Mouse (Mus musculus) midbrain, embryonic 15.5 days (tissue): ENCODE measurements at regions not wholly inside any gene's neighbourhood (a gene's known extent, or its start where the extent isn't known, plus 50 kb on each side); places are given as distances from the start of the nearest gene placed in this dataset.
A peak's percentile ranks its signal among the peaks of the same experiment; 100 is the strongest.

Source experiments
- ATAC-seq: fragments of 200-750 bp; cut with Nextera tagmentation; replicated peaks from 2 replicates; pipeline ENCODE4 v1.8.0; 2017; ENCODE audit warnings: moderate TSS enrichment
- H3K27ac ChIP-seq: fragments of 300-500 bp; sonication (generic); 2 replicates; pipeline ENCODE4 v1.5.1; 2015; ENCODE audit warnings: mild to moderate bottlenecking, inconsistent platforms
- H3K27me3 ChIP-seq: fragments of 300-500 bp; sonication (generic); replicated peaks from 2 replicates; pipeline ENCODE4 v1.6.1; 2015; ENCODE audit warnings: inconsistent platforms
- H3K36me3 ChIP-seq: fragments of 300-500 bp; sonication (generic); replicated peaks from 2 replicates; pipeline ENCODE4 v1.6.1; 2015; ENCODE audit warnings: inconsistent platforms
- H3K4me1 ChIP-seq: fragments of 300-500 bp; sonication (generic); 2 replicates; pipeline ENCODE4 v1.6.1; 2015; ENCODE audit warnings: inconsistent platforms
- H3K4me2 ChIP-seq: fragments of 300-500 bp; sonication (generic); 2 replicates; pipeline ENCODE4 v1.6.1; 2015; ENCODE audit warnings: inconsistent platforms, mild to moderate bottlenecking, moderate library complexity
- H3K4me3 ChIP-seq: fragments of 300-500 bp; sonication (generic); 2 replicates; pipeline ENCODE4 v1.5.1; 2015; ENCODE audit warnings: mild to moderate bottlenecking, inconsistent platforms
- H3K9ac ChIP-seq: fragments of 300-500 bp; sonication (generic); 2 replicates; pipeline ENCODE4 v1.6.1; 2015; ENCODE audit warnings: mild to moderate bottlenecking, inconsistent platforms
- H3K9me3 ChIP-seq: fragments of 300-500 bp; sonication (generic); 2 replicates; pipeline ENCODE4 v1.6.1; 2016; ENCODE audit warnings: inconsistent platforms
- WGBS: fragments of 180-500 bp; shearing (Covaris S2); methylation state at CpG from one replicate; pipeline ENCODE4 v1.1.7; 2015; ENCODE audit warnings: mixed read lengths; 5-methylcytosine and 5-hydroxymethylcytosine counted together

DNA sequence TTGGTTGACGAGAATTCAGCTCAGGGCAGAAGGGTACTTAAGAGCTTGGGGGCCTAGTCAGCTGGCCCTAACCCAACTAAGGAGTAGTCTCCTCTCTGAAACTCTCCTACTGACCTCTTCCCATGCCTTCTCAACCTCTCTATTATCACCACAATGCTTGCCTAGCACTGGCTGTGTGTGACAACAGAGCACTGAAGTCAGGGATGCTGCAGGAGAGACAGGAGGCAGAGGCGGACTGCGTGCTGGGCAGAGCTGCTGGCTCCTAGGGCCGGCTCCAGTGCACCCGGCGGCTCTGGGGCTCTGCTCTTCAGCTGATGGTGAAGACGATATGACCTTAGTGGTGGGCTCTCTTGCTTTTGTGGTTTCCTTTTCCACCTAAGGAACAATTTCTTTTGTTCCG is 72.6 kb downstream of the Zfp36l2 start:
- Histone ChIP-seq H3K9ac (no peak overlapping the region), H3K36me3 (no peaks in the 10 kb centered on the region), H3K27ac (no peak overlapping the region), H3K4me2 (no peak overlapping the region), H3K9me3 (no peaks in the 10 kb centered on the region), H3K4me1 (no peaks in the 10 kb centered on the region), H3K27me3 (no peaks in the 10 kb centered on the region), H3K4me3 (no peak overlapping the region)
- WGBS = 71% methylated on average over 8 of the region's 8 CpGs
- ATAC-seq = no peak

DNA sequence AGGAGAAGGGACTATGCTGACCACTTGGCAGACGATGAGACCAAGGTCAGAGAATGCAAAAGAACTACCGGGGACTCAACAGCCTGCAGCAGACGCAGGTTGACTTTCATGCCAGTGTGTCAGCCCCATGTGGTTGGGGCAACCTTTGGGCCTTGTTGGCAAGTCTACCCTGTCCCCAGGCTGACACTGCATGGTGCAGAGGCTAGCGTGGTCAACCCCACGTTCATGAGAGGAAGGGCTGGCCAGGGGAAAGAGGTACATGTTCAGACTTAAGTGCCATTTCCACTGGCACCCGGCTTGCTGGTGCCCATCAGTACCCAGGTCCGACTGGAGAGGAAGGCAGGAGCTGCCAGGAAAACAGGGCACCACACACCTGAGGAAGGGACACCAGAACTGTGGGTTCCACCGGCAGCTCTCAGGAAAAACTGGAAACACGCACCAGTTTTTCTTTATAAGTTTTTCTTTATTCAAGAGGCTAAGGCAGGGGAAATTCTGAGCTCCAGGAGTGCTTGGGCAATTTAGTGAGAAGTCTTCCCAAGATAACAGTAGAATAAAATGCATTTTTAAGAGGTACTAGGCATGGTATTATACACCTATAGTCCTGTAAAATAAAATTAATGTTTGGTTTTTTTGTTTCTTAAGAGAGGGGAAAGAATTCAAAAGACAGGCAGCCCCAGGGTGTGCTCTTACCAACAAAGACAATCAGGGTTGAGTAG is 73.3 kb downstream of the Zfp36l2 start:
- H3K27me3 ChIP-seq = no peaks in the 10 kb centered on the region
- no peaks in the 10 kb centered on the region for H3K4me1 ChIP-seq
- no peak overlapping the region for H3K4me2 ChIP-seq
- H3K9ac ChIP-seq = no peak overlapping the region
- no peaks in the 10 kb centered on the region for H3K9me3 ChIP-seq
- no peak overlapping the region for H3K27ac ChIP-seq
- H3K4me3 ChIP-seq = no peak overlapping the region
- H3K36me3 ChIP-seq = no peaks in the 10 kb centered on the region
- ATAC-seq = no peak
- 67% methylated on average over 9 of the region's 9 CpGs for WGBS

DNA sequence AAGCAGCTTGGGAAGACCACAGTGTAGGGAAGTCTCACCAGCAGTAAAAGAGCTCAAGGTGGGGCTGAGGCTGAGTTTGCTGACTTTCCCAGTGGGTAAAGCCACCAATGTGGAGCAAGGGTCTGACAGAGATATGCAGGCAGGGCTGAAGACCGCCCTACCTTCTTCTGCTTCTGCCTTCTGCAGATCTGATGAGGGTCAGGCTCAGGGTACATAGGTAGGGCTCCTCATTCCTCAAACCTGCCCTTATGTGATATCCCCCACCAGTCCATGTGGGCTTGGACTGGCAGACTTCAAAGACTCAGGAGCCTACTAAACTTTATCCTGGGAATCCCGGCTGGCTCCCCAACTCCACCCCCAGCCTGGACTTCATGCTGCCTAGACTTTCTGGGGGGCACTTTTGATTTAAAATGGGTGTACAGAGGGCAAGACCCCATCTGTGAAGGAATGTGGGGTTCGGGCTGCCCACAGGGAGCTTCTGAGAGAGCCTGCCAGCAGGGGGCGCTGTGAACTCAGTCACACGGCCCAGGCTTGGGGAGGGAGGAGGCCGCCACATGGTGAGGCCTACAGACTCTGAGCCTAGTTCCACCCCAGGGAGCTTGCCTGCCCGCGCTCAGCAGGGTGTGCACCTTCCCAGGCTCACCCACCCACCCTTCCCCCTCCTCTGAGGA is 74.0 kb downstream of the Zfp36l2 start:
- Histone ChIP-seq H3K4me2 (no peak overlapping the region), H3K9ac (no peak overlapping the region), H3K36me3 (no peaks in the 10 kb centered on the region), H3K27ac (no peak overlapping the region), H3K9me3 (no peaks in the 10 kb centered on the region), H3K4me1 (no peaks in the 10 kb centered on the region), H3K27me3 (no peaks in the 10 kb centered on the region), H3K4me3 (no peak overlapping the region)
- 21% methylated on average over 8 of the region's 8 CpGs for WGBS
- no peak for ATAC-seq

DNA sequence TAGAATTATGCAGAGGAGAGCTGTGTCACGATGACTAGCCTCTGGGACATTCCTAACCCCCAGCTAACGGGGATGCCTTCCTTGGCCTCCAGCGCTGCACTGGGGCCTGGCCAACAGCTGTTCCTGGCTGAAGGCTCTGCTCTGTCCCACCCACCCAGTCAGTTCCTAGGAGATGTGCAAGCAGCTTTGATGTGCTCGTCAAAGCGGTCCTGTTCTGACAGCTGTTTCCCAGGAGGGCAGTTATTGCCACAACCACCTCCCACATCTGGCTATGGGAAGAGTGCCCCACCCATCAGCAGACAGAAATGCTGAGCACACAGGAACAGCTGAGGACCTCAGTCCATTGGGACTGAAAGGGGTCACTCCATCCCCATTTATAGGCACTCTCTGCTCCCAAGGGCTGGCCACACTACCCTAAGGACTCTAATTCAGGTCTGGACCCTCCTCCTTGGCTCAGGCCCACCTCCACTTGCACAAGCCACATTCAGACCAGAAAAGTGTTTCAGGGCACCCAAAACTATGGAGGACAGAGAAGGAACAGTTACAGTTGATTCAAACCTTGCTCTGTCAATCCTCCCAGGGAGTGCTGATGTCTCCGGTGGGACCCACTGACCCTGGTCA is 75.2 kb downstream of the Zfp36l2 start:
- WGBS = 37% methylated on average over 6 of the region's 6 CpGs
- no peak overlapping the region for H3K27ac ChIP-seq
- peak; percentile 63; the same call in 1 of the 2 replicates for ATAC-seq
- no peak overlapping the region for H3K4me3 ChIP-seq
- H3K27me3 ChIP-seq = no peaks in the 10 kb centered on the region
- no peak overlapping the region for H3K4me2 ChIP-seq
- no peaks in the 10 kb centered on the region for H3K36me3 ChIP-seq
- no peaks in the 10 kb centered on the region for H3K9me3 ChIP-seq
- H3K4me1 ChIP-seq = no peaks in the 10 kb centered on the region
- no peak overlapping the region for H3K9ac ChIP-seq

DNA sequence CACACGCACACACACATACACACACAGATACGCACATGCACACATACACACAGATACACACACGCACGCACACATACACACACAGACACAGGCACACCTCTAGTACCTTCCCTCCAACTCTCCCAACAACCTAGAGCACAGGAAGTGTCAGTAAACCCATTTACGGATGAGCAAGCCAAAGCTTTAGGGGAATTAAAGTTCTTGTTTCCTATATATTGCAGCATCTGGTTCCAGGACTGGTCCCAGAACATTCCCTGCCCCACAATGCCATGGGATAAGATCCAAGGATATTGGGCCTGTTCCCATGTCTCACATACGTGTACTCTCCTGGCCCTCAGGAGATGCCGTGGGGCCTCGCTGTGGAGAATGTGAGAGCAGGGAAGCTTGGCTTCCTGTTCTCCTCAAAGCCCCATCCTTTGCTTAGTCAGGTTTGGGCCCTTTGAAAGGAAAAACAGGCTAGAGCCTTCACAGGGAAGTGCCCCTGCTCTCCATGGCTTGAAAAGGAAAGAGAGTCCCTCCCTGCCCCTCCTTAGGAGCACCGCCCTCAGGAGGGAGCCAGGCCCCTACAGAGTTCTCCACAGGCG is 75.9 kb downstream of the Zfp36l2 start:
- Histone ChIP-seq H3K9ac (no peak overlapping the region), H3K4me1 (no peaks in the 10 kb centered on the region), H3K27me3 (no peaks in the 10 kb centered on the region), H3K9me3 (no peaks in the 10 kb centered on the region), H3K4me2 (no peak overlapping the region), H3K27ac (no peak overlapping the region), H3K4me3 (no peak overlapping the region), H3K36me3 (no peaks in the 10 kb centered on the region)
- ATAC-seq = no peak
- 85% methylated on average over 10 of the region's 10 CpGs for WGBS

DNA sequence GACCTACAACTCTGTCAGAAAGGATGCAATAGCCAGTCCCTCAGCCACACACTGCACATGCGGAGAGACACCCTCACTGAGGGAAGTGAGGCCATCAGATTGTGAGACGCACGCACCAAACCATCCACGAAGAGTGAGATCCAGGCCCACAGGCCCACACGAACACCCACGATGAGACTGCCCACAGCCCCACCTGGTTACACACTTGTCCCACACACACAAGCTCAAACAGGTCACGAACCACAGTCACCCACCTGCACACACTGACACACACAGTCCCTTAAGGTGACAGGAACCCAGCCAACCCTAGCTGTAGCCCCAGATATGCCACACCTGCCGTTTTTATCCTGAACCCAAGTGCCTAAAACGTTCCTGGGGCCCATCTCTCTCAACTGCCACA is 76.8 kb downstream of the Zfp36l2 start:
- H3K27me3 ChIP-seq = no peaks in the 10 kb centered on the region
- 85% methylated on average over 9 of the region's 9 CpGs for WGBS
- H3K4me1 ChIP-seq = no peaks in the 10 kb centered on the region
- no peak overlapping the region for H3K9ac ChIP-seq
- no peaks in the 10 kb centered on the region for H3K36me3 ChIP-seq
- no peak overlapping the region for H3K4me3 ChIP-seq
- H3K27ac ChIP-seq = no peak overlapping the region
- H3K9me3 ChIP-seq = no peaks in the 10 kb centered on the region
- no peak overlapping the region for H3K4me2 ChIP-seq
- ATAC-seq = no peak

DNA sequence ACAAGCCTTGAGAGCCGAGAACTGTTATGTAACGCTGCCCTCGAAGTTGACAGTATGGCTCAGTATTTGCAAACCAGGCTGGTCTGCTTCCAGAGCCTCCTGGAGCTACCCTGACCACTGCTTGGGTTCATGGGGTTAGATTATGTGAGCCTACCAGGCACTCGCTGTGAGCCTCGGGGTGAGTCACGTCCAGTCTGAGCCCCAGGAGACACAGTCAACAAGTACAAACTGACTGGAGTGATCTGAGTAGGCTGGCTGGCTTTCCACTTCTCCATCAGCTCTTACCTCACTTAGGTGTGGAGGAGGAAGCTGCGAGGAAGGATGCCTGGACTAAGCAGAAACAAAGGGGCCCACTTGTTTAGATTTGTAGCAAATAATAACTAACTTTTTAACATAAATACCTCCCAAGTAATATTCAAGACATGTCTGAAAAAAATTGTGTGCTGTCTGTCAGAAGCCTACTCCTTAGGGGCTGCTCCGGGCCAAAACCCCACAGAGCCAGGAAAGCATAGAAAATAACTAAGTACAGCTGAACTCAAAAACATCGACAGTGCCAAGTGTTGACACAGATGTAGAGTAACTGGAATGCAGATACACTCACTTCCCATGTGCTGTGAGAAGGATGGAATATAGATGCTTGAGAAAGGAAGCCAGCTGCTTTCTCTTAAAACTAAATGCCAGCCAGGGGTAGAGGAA is 77.6 kb downstream of the Zfp36l2 start:
- no peak overlapping the region for H3K4me3 ChIP-seq
- no peak overlapping the region for H3K9ac ChIP-seq
- no peak overlapping the region for H3K4me2 ChIP-seq
- H3K27ac ChIP-seq = no peak overlapping the region
- H3K9me3 ChIP-seq = no peaks in the 10 kb centered on the region
- H3K4me1 ChIP-seq = no peaks in the 10 kb centered on the region
- ATAC-seq = no peak
- WGBS = 82% methylated on average over 9 of the region's 9 CpGs
- no peaks in the 10 kb centered on the region for H3K27me3 ChIP-seq
- no peaks in the 10 kb centered on the region for H3K36me3 ChIP-seq

DNA sequence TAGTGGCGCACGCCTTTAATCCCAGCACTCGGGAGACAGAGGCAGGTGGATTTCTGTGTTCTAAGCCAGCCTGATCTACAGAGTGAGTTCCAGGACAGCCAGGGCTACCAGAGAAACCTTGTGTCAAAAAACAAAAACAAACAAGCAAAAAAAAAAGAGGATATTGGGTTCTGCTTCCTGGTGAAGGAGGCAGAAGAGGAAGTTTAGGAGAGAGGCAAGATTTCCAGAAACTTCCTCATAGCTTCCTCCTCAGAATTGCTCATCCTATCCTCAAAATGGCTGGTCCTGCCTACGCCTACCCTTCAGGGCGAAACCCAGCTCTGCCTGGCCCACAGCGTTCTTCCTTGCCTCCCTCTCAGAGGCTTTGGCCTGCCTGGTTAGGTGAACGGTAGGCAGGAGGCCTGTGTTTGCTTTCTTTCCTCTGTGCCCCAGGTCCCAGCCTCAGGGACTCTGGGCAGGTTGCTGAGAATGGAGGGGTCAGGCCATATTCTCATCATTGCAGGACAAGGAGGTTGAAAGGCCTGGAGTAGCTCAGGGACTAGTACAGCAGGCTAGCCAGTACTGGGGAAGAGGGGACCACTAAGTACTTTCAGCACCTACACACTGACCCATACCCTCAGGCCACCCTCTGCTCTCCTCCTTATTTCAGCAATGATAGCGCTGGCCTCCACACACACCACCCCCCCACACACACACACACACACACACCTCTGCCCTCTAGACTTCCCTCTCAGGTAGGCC is 79.6 kb downstream of the Zfp36l2 start:
- no peaks in the 10 kb centered on the region for H3K27me3 ChIP-seq
- H3K27ac ChIP-seq = no peak overlapping the region
- no peak overlapping the region for H3K9ac ChIP-seq
- no peaks in the 10 kb centered on the region for H3K9me3 ChIP-seq
- no peaks in the 10 kb centered on the region for H3K36me3 ChIP-seq
- 87% methylated on average over 8 of the region's 8 CpGs for WGBS
- no peak overlapping the region for H3K4me2 ChIP-seq
- H3K4me3 ChIP-seq = no peak overlapping the region
- no peaks in the 10 kb centered on the region for H3K4me1 ChIP-seq
- no peak for ATAC-seq

DNA sequence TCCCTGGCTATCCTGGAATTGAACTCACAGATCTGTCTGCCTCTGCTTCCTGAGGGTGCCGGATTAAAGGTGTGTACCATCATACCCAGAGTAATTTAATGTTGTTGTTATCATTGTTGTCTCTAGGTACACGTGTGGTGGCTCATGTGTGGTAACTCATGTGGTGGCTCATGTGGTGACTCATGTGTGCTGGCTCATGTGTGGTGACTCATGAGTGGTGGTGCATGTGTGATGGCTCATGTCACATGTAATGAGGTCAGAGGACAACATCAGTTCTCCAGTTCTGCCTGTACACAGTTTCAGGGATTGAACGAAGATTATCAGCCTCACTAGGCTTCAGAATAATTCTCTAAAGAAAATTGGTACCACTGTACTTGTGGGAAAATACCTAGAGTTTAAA is 80.2 kb downstream of the Zfp36l2 start:
- no peaks in the 10 kb centered on the region for H3K27me3 ChIP-seq
- no peak overlapping the region for H3K9ac ChIP-seq
- H3K4me1 ChIP-seq = no peaks in the 10 kb centered on the region
- 80% methylated on average over 3 of the region's 3 CpGs for WGBS
- H3K9me3 ChIP-seq = no peaks in the 10 kb centered on the region
- H3K36me3 ChIP-seq = no peaks in the 10 kb centered on the region
- no peak overlapping the region for H3K4me3 ChIP-seq
- no peak overlapping the region for H3K27ac ChIP-seq
- H3K4me2 ChIP-seq = no peak overlapping the region
- no peak for ATAC-seq

DNA sequence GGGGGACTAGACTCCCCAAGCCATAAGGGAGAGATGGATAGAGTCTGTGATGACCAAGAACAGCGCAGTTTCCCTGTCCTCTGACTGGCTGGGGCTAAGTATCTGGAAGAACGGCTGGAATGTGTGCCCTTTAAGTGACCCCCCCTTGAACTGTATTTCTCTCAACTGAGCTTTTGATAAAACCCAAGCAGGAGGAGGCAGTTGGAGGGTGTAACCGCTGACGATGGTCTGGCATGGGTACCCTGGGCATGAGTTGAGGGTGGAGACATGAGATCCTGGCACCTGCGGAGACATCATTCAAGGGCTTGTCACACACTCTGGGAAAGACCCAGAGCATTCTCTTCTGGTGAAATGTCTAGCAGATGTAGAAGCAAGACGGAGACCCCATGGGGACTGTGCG is 83.5 kb downstream of the Zfp36l2 start:
- 82% methylated on average over 7 of the region's 7 CpGs for WGBS
- H3K4me2 ChIP-seq = no peak overlapping the region
- no peak overlapping the region for H3K9ac ChIP-seq
- no peak overlapping the region for H3K4me3 ChIP-seq
- no peaks in the 10 kb centered on the region for H3K4me1 ChIP-seq
- no peaks in the 10 kb centered on the region for H3K36me3 ChIP-seq
- H3K27me3 ChIP-seq = no peaks in the 10 kb centered on the region
- ATAC-seq = no peak
- H3K27ac ChIP-seq = no peak overlapping the region
- no peaks in the 10 kb centered on the region for H3K9me3 ChIP-seq

DNA sequence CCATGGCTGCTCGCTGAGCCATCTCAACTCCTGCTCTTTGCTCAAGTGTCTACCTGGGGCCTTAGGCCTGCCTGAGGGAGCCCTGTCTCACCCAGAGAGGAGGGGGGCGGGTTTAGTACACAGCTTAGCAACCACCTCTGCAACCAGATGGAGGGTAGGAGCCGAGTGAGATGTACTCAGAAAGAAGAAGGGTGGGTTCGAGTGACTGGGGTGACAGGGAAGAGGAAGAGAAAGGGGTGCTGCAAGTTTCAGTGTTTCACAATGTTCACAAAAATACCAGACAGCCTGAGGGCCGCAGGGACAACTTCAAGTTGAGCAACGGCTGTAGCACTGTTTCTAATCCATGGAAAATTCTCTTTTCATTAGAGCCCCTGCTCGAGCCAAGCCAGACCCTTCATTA is 84.4 kb downstream of the Zfp36l2 start:
- H3K36me3 ChIP-seq = no peaks in the 10 kb centered on the region
- H3K27ac ChIP-seq = no peak overlapping the region
- no peak overlapping the region for H3K4me2 ChIP-seq
- H3K27me3 ChIP-seq = no peaks in the 10 kb centered on the region
- no peak overlapping the region for H3K9ac ChIP-seq
- no peaks in the 10 kb centered on the region for H3K9me3 ChIP-seq
- no peak overlapping the region for H3K4me3 ChIP-seq
- no peaks in the 10 kb centered on the region for H3K4me1 ChIP-seq
- 69% methylated on average over 7 of the region's 7 CpGs for WGBS
- no peak for ATAC-seq

DNA sequence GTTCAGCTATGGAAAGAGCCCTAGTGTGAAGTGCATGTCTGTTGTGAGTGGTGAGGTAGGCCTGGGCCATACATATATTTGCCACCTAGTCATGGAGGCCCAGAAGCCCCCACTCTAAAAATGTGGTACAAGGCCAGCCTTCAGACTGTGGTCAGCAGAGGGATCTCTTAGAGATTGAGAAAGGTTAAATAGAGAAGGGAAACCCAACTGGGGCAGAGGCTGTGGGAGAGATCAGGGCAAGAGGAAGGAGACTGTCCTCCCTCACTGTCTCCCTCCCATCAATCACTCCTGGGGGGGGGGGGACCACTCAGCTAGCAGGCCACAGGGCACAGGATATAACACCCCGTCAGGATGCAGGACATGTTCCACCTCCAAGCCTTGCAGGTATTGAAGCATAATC is 86.1 kb downstream of the Zfp36l2 start:
- Histone ChIP-seq H3K4me3 (no peak overlapping the region), H3K27me3 (no peaks in the 10 kb centered on the region), H3K36me3 (no peaks in the 10 kb centered on the region), H3K9ac (no peak overlapping the region), H3K4me1 (peaks cover 8% of the 10 kb centered on the region), H3K27ac (no peak overlapping the region), H3K4me2 (no peak overlapping the region), H3K9me3 (no peaks in the 10 kb centered on the region)
- ATAC-seq = no peak
- WGBS = 78% methylated on average over 1 of the region's 1 CpGs
